Mouse (Mus musculus): Measurements from ENCODE around the gene Kri1. TPM values are rescaled to one million over a fixed set of nuclear protein-coding genes. Genes with fewer than 3 reads are reported as not detected.

Kri1 gene
- polyA plus RNA-seq (2012; rRNA removed) (30.0 and 43.2 TPM in 2 replicates), polyA plus RNA-seq (2014; fragmentation: Nextera tagmentation; extraction: Ambion mirVana) (13.7 and 14.5 TPM in 2 replicates)

DNA sequence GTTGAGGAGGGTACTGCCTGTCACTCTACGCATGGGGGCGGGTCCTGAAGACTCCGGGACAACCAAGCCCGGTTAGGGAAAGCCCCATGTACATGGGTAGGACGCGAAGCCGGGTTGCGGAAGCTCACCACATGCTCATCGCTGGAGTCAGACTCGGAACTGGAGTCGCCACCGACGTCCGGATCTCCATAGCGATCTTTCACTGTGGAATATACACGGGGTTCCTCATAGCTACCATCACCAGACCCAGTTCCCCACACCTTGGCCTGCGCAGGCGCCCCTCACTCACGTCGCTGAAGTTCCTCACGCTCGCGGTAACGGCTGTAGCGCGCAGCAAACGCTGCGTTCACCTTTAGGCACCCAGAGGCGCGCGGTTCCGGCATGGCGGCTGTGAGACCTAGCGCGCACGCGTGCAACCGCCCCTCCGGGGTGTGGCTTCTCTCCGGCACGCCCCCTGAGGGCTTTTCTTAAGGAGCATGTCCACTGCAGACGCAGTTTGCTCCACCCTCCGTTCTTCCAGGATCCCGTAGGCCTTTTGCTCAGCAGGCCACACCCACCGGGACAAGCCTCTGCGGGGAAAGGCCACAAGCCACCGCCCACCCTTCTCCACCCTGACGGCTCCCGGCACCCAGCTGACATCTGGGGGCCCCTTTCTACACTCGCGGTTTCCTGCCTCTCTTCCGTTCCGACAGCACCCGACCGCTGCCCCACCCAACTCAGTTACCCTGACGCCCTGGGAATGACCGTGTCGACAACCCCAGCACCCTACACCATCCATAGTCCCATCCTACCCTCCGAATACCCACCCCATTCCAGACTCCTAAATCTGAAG lies at the start of gene Kri1:
Kri1 (minus strand) TSS at position 399 of the 832 bp plus-strand sequence.
- peak; percentile 72; the same call in 1 of the 2 replicates for TF ChIP-seq POLR2A (IDR thresholded peaks at IDR 0.05; ENCODE audit: borderline replicate concordance, extremely low read depth, insufficient read depth, insufficient read length)
- Histone ChIP-seq H3K9me3 (ENCODE audit: control insufficient read depth, low read length) (no peaks in the 10 kb centered on the region), H3K9ac (ENCODE audit: low read depth, low read length, severe bottlenecking) (peak within 1 kb of the TSS; percentile 67), H3K4me2 (replicated peaks; ENCODE audit: low read depth, low read length, severe bottlenecking) (peak within 1 kb of the TSS; percentile 85), H3K36me3 (ENCODE audit: control insufficient read depth, insufficient read depth, low read length) (peaks cover 22% of the 10 kb centered on the region), H3K4me3 (replicated peaks; ENCODE audit: low read length) (peak within 1 kb of the TSS; percentile 83), H3K27ac (replicated peaks; ENCODE audit: low read depth, low read length) (peak within 1 kb of the TSS; percentile 78), H3K27me3 (ENCODE audit: control insufficient read depth, insufficient read depth, low read length) (no peaks in the 10 kb centered on the region), H3K4me1 (ENCODE audit: control insufficient read depth, insufficient read depth, low read length) (peaks cover 29% of the 10 kb centered on the region)
- 1% methylated on average over 57 of the region's 59 CpGs for whole genome bisulfite sequencing
- DNase-seq (ENCODE audit: low spot score) (peak; percentile 99), ATAC-seq (ENCODE audit: low FRiP score, low read depth) (peak; percentile 71)

DNA sequence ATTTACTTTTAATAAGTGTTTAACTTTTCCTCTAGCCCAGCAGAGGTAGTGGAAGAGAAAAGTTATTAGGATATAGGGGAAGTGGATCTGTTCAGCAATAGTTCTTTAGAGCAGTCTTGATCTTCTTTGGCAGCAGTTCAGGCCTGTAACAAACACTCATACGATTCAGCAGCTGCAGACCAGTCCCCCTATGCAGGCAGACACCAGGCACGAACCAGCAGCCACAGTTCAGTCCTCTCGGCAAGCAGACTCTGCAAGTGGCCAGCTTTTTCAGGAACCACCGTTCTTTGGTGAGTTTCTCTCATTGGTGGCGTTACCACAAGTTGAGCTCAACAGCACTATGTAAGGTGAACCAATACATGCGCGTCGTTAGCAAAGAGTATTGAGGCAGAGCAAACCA lies 48.7 kb upstream of the Kri1 start:
- H3K27me3 ChIP-seq (ENCODE audit: control insufficient read depth, insufficient read depth, low read length): no peaks in the 10 kb centered on the region
- H3K4me1 ChIP-seq (ENCODE audit: control insufficient read depth, insufficient read depth, low read length): peaks cover 7% of the 10 kb centered on the region; the same call in 1 of the 2 replicates
- no peak overlapping the region for H3K27ac ChIP-seq (replicated peaks; ENCODE audit: low read depth, low read length)
- WGBS: 79% methylated on average over 8 of the region's 8 CpGs
- H3K36me3 ChIP-seq (ENCODE audit: control insufficient read depth, insufficient read depth, low read length): peaks cover 18% of the 10 kb centered on the region
- ATAC-seq (ENCODE audit: low FRiP score, low read depth) (no peak), DNase-seq (ENCODE audit: low spot score) (no peak)
- no peak overlapping the region for H3K4me2 ChIP-seq (replicated peaks; ENCODE audit: low read depth, low read length, severe bottlenecking)
- no peak overlapping the region for H3K4me3 ChIP-seq (replicated peaks; ENCODE audit: low read length)
- H3K9ac ChIP-seq (ENCODE audit: low read depth, low read length, severe bottlenecking): no peak overlapping the region
- no peaks in the 10 kb centered on the region for H3K9me3 ChIP-seq (ENCODE audit: control insufficient read depth, low read length)
- TF ChIP-seq POLR2A (IDR thresholded peaks at IDR 0.05; ENCODE audit: borderline replicate concordance, extremely low read depth, insufficient read depth, insufficient read length): no peak

DNA sequence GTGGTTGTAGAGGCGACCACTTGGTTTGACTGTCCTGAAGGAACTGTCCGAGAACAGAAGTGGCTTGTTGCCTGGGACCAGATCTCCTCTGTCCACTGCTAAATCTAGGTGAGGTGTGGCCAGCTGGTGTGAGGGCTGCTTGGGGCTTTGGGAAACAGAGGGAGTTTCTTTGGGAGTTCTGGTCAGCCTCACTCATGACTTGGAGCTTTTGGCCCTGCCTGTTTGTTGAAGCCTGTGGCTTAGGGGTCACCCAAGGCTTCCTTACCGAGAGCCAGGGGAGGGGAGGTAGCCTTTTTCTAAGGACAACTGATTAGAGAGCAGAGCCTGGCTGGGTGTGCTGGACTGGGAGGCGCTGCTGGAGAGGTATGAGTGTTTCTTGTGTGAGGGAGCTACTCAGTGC lies 47.6 kb upstream of the Kri1 start:
- ATAC-seq (ENCODE audit: low FRiP score, low read depth): no peak
- Histone ChIP-seq H3K36me3 (ENCODE audit: control insufficient read depth, insufficient read depth, low read length) (peaks cover 7% of the 10 kb centered on the region; the same call in 1 of the 2 replicates), H3K4me3 (replicated peaks; ENCODE audit: low read length) (no peak overlapping the region), H3K4me2 (replicated peaks; ENCODE audit: low read depth, low read length, severe bottlenecking) (no peak overlapping the region), H3K9ac (ENCODE audit: low read depth, low read length, severe bottlenecking) (no peak overlapping the region), H3K27me3 (ENCODE audit: control insufficient read depth, insufficient read depth, low read length) (no peaks in the 10 kb centered on the region), H3K9me3 (ENCODE audit: control insufficient read depth, low read length) (no peaks in the 10 kb centered on the region; the same call in 1 of the 2 replicates), H3K4me1 (ENCODE audit: control insufficient read depth, insufficient read depth, low read length) (peaks cover 7% of the 10 kb centered on the region; the same call in 1 of the 2 replicates), H3K27ac (replicated peaks; ENCODE audit: low read depth, low read length) (no peak overlapping the region)
- DNase-seq (ENCODE audit: low spot score): no peak
- TF ChIP-seq POLR2A (IDR thresholded peaks at IDR 0.05; ENCODE audit: borderline replicate concordance, extremely low read depth, insufficient read depth, insufficient read length): no peak
- 83% methylated on average over 4 of the region's 4 CpGs for WGBS

DNA sequence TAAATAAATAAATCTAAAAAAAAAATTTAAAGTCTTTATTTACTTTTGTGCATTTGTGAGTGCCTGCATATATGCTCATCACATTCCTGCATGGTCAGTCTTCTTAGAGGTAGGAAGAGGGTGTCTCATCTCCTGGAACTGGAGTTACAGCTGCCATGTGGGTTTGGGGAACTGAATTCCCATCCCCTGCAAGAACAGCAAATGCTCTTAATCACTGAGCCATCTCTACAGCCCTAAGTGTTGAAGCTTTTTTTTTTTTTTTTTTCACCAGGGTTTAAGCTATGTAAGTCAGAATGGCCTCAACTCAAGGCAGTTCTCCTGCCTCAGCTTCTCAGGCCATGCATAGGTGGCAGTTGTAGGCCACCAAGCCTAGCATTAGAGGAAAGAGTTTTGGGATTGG lies 47.0 kb upstream of the Kri1 start:
- peaks cover 1% of the 10 kb centered on the region; the same call in 1 of the 2 replicates for H3K36me3 ChIP-seq (ENCODE audit: control insufficient read depth, insufficient read depth, low read length)
- H3K4me2 ChIP-seq (replicated peaks; ENCODE audit: low read depth, low read length, severe bottlenecking): no peak overlapping the region
- no peaks in the 10 kb centered on the region for H3K27me3 ChIP-seq (ENCODE audit: control insufficient read depth, insufficient read depth, low read length)
- no peak for TF ChIP-seq POLR2A (IDR thresholded peaks at IDR 0.05; ENCODE audit: borderline replicate concordance, extremely low read depth, insufficient read depth, insufficient read length)
- no peaks in the 10 kb centered on the region; the same call in 1 of the 2 replicates for H3K9me3 ChIP-seq (ENCODE audit: control insufficient read depth, low read length)
- DNase-seq (ENCODE audit: low spot score): no peak
- no peak overlapping the region for H3K4me3 ChIP-seq (replicated peaks; ENCODE audit: low read length)
- ATAC-seq (ENCODE audit: low FRiP score, low read depth): no peak
- peaks cover 7% of the 10 kb centered on the region; the same call in 1 of the 2 replicates for H3K4me1 ChIP-seq (ENCODE audit: control insufficient read depth, insufficient read depth, low read length)
- H3K27ac ChIP-seq (replicated peaks; ENCODE audit: low read depth, low read length): no peak overlapping the region
- H3K9ac ChIP-seq (ENCODE audit: low read depth, low read length, severe bottlenecking): no peak overlapping the region

DNA sequence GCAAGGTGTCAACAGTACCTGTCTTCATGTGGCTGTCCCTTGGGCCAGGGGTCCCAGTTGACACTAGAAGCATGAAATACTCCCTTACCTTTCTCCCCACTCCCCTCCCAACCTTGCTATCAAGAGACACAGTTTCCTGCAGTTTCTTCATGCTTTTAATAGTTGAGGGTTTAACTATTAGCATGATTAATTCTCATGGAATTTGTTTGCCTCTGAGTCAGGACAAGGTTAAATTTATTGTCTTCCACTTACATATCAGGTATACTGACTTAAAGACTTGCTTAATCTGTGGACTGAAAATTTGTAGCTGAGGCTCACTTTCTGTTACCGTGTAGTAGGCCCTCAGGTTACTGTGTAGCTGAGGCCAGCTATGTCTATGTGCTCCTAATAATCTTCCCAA lies 45.8 kb upstream of the Kri1 start:
- Histone ChIP-seq H3K36me3 (ENCODE audit: control insufficient read depth, insufficient read depth, low read length) (no peaks in the 10 kb centered on the region), H3K9ac (ENCODE audit: low read depth, low read length, severe bottlenecking) (no peak overlapping the region), H3K9me3 (ENCODE audit: control insufficient read depth, low read length) (no peaks in the 10 kb centered on the region; the same call in 1 of the 2 replicates), H3K27ac (replicated peaks; ENCODE audit: low read depth, low read length) (no peak overlapping the region), H3K4me1 (ENCODE audit: control insufficient read depth, insufficient read depth, low read length) (peaks cover 7% of the 10 kb centered on the region; the same call in 1 of the 2 replicates), H3K4me3 (replicated peaks; ENCODE audit: low read length) (no peak overlapping the region), H3K27me3 (ENCODE audit: control insufficient read depth, insufficient read depth, low read length) (no peaks in the 10 kb centered on the region), H3K4me2 (replicated peaks; ENCODE audit: low read depth, low read length, severe bottlenecking) (no peak overlapping the region)
- no peak for ATAC-seq (ENCODE audit: low FRiP score, low read depth)
- TF ChIP-seq POLR2A (IDR thresholded peaks at IDR 0.05; ENCODE audit: borderline replicate concordance, extremely low read depth, insufficient read depth, insufficient read length): no peak
- no peak for DNase-seq (ENCODE audit: low spot score)
- 88% methylated on average over 1 of the region's 1 CpGs for WGBS

Data from limb, embryonic 14.5 days (tissue).